Mouse (Mus musculus) adrenal gland, postnatal 36 days (tissue): ENCODE results near the gene Tmprss2. TPM values are rescaled to one million over a fixed set of nuclear protein-coding genes. Genes with fewer than 3 reads are reported as not detected.

Experiments used
- DNase-seq, 2 experiments: peaks; one replicate each; pipeline ENCODE4 v3.0.0; 2021; ENCODE audit warnings: mixed read lengths in 1 of 2
- long read RNA-seq, 2 experiments: library from polyadenylated mRNA; stranded (forward); transcript quantifications; one replicate each; pipeline ENCODE4 v2.0.0; 2021; ENCODE audit warnings: borderline sequencing depth in 2 of 2
- total RNA-seq, 2 experiments: library from RNA; stranded (reverse); gene quantifications; 2 replicates each; pipeline ENCODE4 v1.2.3; 2021

The Tmprss2 gene
- total RNA-seq, result not detected
- long read RNA-seq, experiment 1, result 0 reads
- long read RNA-seq, experiment 2, result 0 reads

GRCm38 (mm10) chr16:97610939-97611338 is at the start of gene Tmprss2:
Tmprss2 (minus strand) TSS chr16:97611195.
- DNase-seq, result peak; percentile 29 to 51

GRCm38 (mm10) chr16:97659225-97659658 is 48.2 kb upstream of the Tmprss2 start:
- no peak for DNase-seq

- no peak for DNase-seq
Measured at GRCm38 (mm10) chr16:97658481-97658880, 47.5 kb upstream of the Tmprss2 start.

- peak in 1 of 2 experiments; percentile 12 for DNase-seq
Measured at GRCm38 (mm10) chr16:97655800-97656199, 44.8 kb upstream of the Tmprss2 start.

- no peak for DNase-seq
Measured at GRCm38 (mm10) chr16:97649522-97650188, 38.7 kb upstream of the Tmprss2 start.

- DNase-seq, result no peak
Measured at GRCm38 (mm10) chr16:97644681-97645080, 33.7 kb upstream of the Tmprss2 start.

GRCm38 (mm10) chr16:97639630-97640029 is 28.6 kb upstream of the Tmprss2 start:
- no peak for DNase-seq

GRCm38 (mm10) chr16:97632880-97633484 is 22.0 kb upstream of the Tmprss2 start:
- no peak for DNase-seq

- peak in 1 of 2 experiments; percentile 7 for DNase-seq
Measured at GRCm38 (mm10) chr16:97623166-97623565, 12.2 kb upstream of the Tmprss2 start.

GRCm38 (mm10) chr16:97622383-97622889 is 11.4 kb upstream of the Tmprss2 start:
- DNase-seq, result no peak

- DNase-seq, result no peak
Measured at GRCm38 (mm10) chr16:97618285-97618684, 7.3 kb upstream of the Tmprss2 start.

- DNase-seq, result no peak
Measured at GRCm38 (mm10) chr16:97612009-97612408, 1.0 kb upstream of the Tmprss2 start.

- DNase-seq, result no peak
Measured at GRCm38 (mm10) chr16:97610246-97610645, 749 bp downstream of the Tmprss2 start.

GRCm38 (mm10) chr16:97609676-97610075 is 1.3 kb downstream of the Tmprss2 start:
- DNase-seq, result no peak

- no peak for DNase-seq
Measured at GRCm38 (mm10) chr16:97607956-97608355, 3.0 kb downstream of the Tmprss2 start.

GRCm38 (mm10) chr16:97606829-97607228 is 4.2 kb downstream of the Tmprss2 start:
- DNase-seq, result no peak

GRCm38 (mm10) chr16:97605957-97606721 is 4.9 kb downstream of the Tmprss2 start:
- DNase-seq, result no peak

- no peak for DNase-seq
Measured at GRCm38 (mm10) chr16:97602256-97602655, 8.7 kb downstream of the Tmprss2 start.

GRCm38 (mm10) chr16:97600591-97600990 is 10.4 kb downstream of the Tmprss2 start:
- no peak for DNase-seq

- DNase-seq, result no peak
Measured at GRCm38 (mm10) chr16:97598046-97598445, 12.9 kb downstream of the Tmprss2 start.

- peak; percentile 28 to 39 for DNase-seq
Measured at GRCm38 (mm10) chr16:97593816-97594509, 17.0 kb downstream of the Tmprss2 start.

GRCm38 (mm10) chr16:97593057-97593456 is 17.9 kb downstream of the Tmprss2 start:
- peak; percentile 88 to 92 for DNase-seq
